Mouse (Mus musculus): Measurements from ENCODE around the gene Saa2. TPM values are rescaled to one million over a fixed set of nuclear protein-coding genes. Genes with fewer than 3 reads are reported as not detected.
"Not testable (repeated sequence)": the region's sequence is repeated elsewhere in the genome, so short reads cannot be mapped to it uniquely, and the experiment has no call there.

Saa2 gene
- total and polyA plus RNA-seq, 2 experiments from 2014 or later = not detected

GRCm38 (mm10) chr7:46738561-46739460 is 12.8 kb upstream of the Saa2 start:
- no peak overlapping the region for H3K4me2 ChIP-seq (ENCODE audit: low read depth)
- WGBS = 82% methylated on average over 12 of the region's 12 CpGs
- no peak overlapping the region for H3K27ac ChIP-seq (ENCODE audit: low read depth, low read length)
- ATAC-seq (no peak), DNase-seq (no peak)
- H3K9me3 ChIP-seq (ENCODE audit: low read length) = no peaks in the 10 kb centered on the region
- no peaks in the 10 kb centered on the region for H3K4me1 ChIP-seq (ENCODE audit: insufficient read depth)
- H3K4me3 ChIP-seq (ENCODE audit: low read depth, low read length) = no peak overlapping the region
- H3K27me3 ChIP-seq (ENCODE audit: insufficient read depth, low read length) = no peaks in the 10 kb centered on the region
- H3K9ac ChIP-seq = no peak overlapping the region
- H3K36me3 ChIP-seq (ENCODE audit: insufficient read depth) = no peaks in the 10 kb centered on the region
- TF ChIP-seq CTCF (IDR thresholded peaks at IDR 0.05; ENCODE audit: low read depth) = no peak

- not testable (repeated sequence) for ATAC-seq; H3K36me3 ChIP-seq (ENCODE audit: insufficient read depth); H3K27ac ChIP-seq (ENCODE audit: low read depth, low read length); H3K4me2 ChIP-seq (ENCODE audit: low read depth); H3K9me3 ChIP-seq (ENCODE audit: low read length); H3K27me3 ChIP-seq (ENCODE audit: insufficient read depth, low read length); H3K4me3 ChIP-seq (ENCODE audit: low read depth, low read length); H3K4me1 ChIP-seq (ENCODE audit: insufficient read depth); H3K9ac ChIP-seq; DNase-seq
- WGBS = 82% methylated on average over 5 of the region's 5 CpGs
These were observed 11.5 kb upstream of the Saa2 start for GRCm38 (mm10) chr7:46740041-46740440.

GRCm38 (mm10) chr7:46742880-46743279 is 8.7 kb upstream of the Saa2 start, which contains the start of gene Saa1:
Gene Saa1 (minus strand): TSS chr7:46742980.
- H3K36me3 ChIP-seq (ENCODE audit: insufficient read depth); H3K4me1 ChIP-seq (ENCODE audit: insufficient read depth); DNase-seq; ATAC-seq; H3K27ac ChIP-seq (ENCODE audit: low read depth, low read length); H3K4me2 ChIP-seq (ENCODE audit: low read depth); H3K9ac ChIP-seq; H3K27me3 ChIP-seq (ENCODE audit: insufficient read depth, low read length); H3K9me3 ChIP-seq (ENCODE audit: low read length); H3K4me3 ChIP-seq (ENCODE audit: low read depth, low read length): not testable (repeated sequence)
- 71% methylated on average over 3 of the region's 3 CpGs for WGBS

GRCm38 (mm10) chr7:46745816-46746215 is 5.8 kb upstream of the Saa2 start:
- Histone ChIP-seq H3K27ac (ENCODE audit: low read depth, low read length) (no peak overlapping the region), H3K4me2 (ENCODE audit: low read depth) (no peak overlapping the region), H3K4me1 (ENCODE audit: insufficient read depth) (no peaks in the 10 kb centered on the region), H3K27me3 (ENCODE audit: insufficient read depth, low read length) (no peaks in the 10 kb centered on the region), H3K4me3 (ENCODE audit: low read depth, low read length) (no peak overlapping the region), H3K9me3 (ENCODE audit: low read length) (no peaks in the 10 kb centered on the region), H3K36me3 (ENCODE audit: insufficient read depth) (no peaks in the 10 kb centered on the region), H3K9ac (no peak overlapping the region)
- WGBS = 78% methylated on average over 3 of the region's 3 CpGs
- TF ChIP-seq CTCF (IDR thresholded peaks at IDR 0.05; ENCODE audit: low read depth) = no peak
- DNase-seq (no peak), ATAC-seq (no peak)

- Histone ChIP-seq H3K9ac (no peak overlapping the region), H3K9me3 (ENCODE audit: low read length) (no peaks in the 10 kb centered on the region), H3K27me3 (ENCODE audit: insufficient read depth, low read length) (no peaks in the 10 kb centered on the region), H3K36me3 (ENCODE audit: insufficient read depth) (no peaks in the 10 kb centered on the region), H3K4me3 (ENCODE audit: low read depth, low read length) (no peak overlapping the region), H3K27ac (ENCODE audit: low read depth, low read length) (no peak overlapping the region), H3K4me2 (ENCODE audit: low read depth) (no peak overlapping the region), H3K4me1 (ENCODE audit: insufficient read depth) (no peaks in the 10 kb centered on the region)
- DNase-seq (no peak), ATAC-seq (no peak)
- no peak for TF ChIP-seq CTCF (IDR thresholded peaks at IDR 0.05; ENCODE audit: low read depth)
- WGBS = 90% methylated on average over 7 of the region's 7 CpGs
These were observed 5.2 kb upstream of the Saa2 start for GRCm38 (mm10) chr7:46746381-46746780.

GRCm38 (mm10) chr7:46748459-46748858 is 3.1 kb upstream of the Saa2 start:
- no peak overlapping the region for H3K27ac ChIP-seq (ENCODE audit: low read depth, low read length)
- no peak overlapping the region for H3K9ac ChIP-seq
- TF ChIP-seq CTCF (IDR thresholded peaks at IDR 0.05; ENCODE audit: low read depth) = no peak
- WGBS = 31% methylated on average over 3 of the region's 3 CpGs
- H3K4me1 ChIP-seq (ENCODE audit: insufficient read depth) = no peaks in the 10 kb centered on the region
- no peaks in the 10 kb centered on the region for H3K27me3 ChIP-seq (ENCODE audit: insufficient read depth, low read length)
- no peak overlapping the region for H3K4me2 ChIP-seq (ENCODE audit: low read depth)
- no peaks in the 10 kb centered on the region for H3K9me3 ChIP-seq (ENCODE audit: low read length)
- ATAC-seq (no peak), DNase-seq (no peak)
- H3K36me3 ChIP-seq (ENCODE audit: insufficient read depth) = no peaks in the 10 kb centered on the region
- no peak overlapping the region for H3K4me3 ChIP-seq (ENCODE audit: low read depth, low read length)

GRCm38 (mm10) chr7:46761049-46761795 is 9.6 kb downstream of the Saa2 start:
- H3K9me3 ChIP-seq (ENCODE audit: low read length) = no peaks in the 10 kb centered on the region
- no peak overlapping the region for H3K4me3 ChIP-seq (ENCODE audit: low read depth, low read length)
- H3K27ac ChIP-seq (ENCODE audit: low read depth, low read length) = no peak overlapping the region
- no peak overlapping the region for H3K9ac ChIP-seq
- DNase-seq = no peak
- peaks cover 52% of the 10 kb centered on the region for H3K36me3 ChIP-seq (ENCODE audit: insufficient read depth)
- no peaks in the 10 kb centered on the region for H3K27me3 ChIP-seq (ENCODE audit: insufficient read depth, low read length)
- TF ChIP-seq CTCF (IDR thresholded peaks at IDR 0.05; ENCODE audit: low read depth) = no peak
- no peaks in the 10 kb centered on the region for H3K4me1 ChIP-seq (ENCODE audit: insufficient read depth)
- ATAC-seq = no peak
- no peak overlapping the region for H3K4me2 ChIP-seq (ENCODE audit: low read depth)
- 72% methylated on average over 11 of the region's 11 CpGs for WGBS

All from forebrain, postnatal 0 days (tissue).